9 mouse cellular contexts compared by ENCODE assay signal in genomic region chr12:8497314-8497706, GRCm38 (mm10). TPM values are rescaled to one million over a fixed set of nuclear protein-coding genes. Genes with fewer than 3 reads are reported as not detected.
A peak's percentile ranks its signal among the peaks of the same experiment; 100 is the strongest.
DNase-seq lines count a peak whose midpoint lies in the region; ATAC-seq and TF ChIP-seq lines count a peak whose summit lies in the region.
"Had no signal": no experiment of that assay in that cellular context is flagged by ENCODE, and none has a peak within 500 bp of the region (broad histone marks: within the 10 kb centered on the region; RNA-seq: fewer than 3 reads in every experiment).

No protein-coding gene starts in this region.

- H3K9ac ChIP-seq in heart, adult 2 months (ENCODE audit: low read depth, low read length), result peak overlapping the region; percentile 65
- H3K9ac ChIP-seq in liver, embryonic 12.5 days, result no peak overlapping the region
- peak overlapping the region; percentile 63 for H3K9ac ChIP-seq in stomach, postnatal 0 days (ENCODE audit: low read length)

- no peak for TF ChIP-seq CTCF in heart, adult 2 months (IDR thresholded peaks at IDR 0.05)
- TF ChIP-seq CTCF in spleen, adult 2 months (IDR thresholded peaks at IDR 0.05; ENCODE audit: extremely low read depth, insufficient read depth, insufficient read length, insufficient replicate concordance), result no peak
- TF ChIP-seq CTCF in stomach, postnatal 0 days (IDR thresholded peaks at IDR 0.05; ENCODE audit: low read depth), result no peak

- no peak for TF ChIP-seq POLR2A in heart, adult 2 months (IDR thresholded peaks at IDR 0.05; ENCODE audit: insufficient read depth, low read depth, low read length)
- no peak for TF ChIP-seq POLR2A in spleen, adult 2 months (IDR thresholded peaks at IDR 0.05; ENCODE audit: low read depth, low read length)

- DNase-seq in heart, adult 2 months, result no peak
- no peak for DNase-seq in heart, postnatal 4 days
- DNase-seq in spleen, adult 2 months (ENCODE audit: low read depth in 1 of 2, low spot score in 2 of 2), result no peak
- no peak for DNase-seq in spleen, postnatal 14 days (ENCODE audit: low spot score in 2 of 2)
- DNase-seq in stomach, postnatal 0 days (ENCODE audit: low spot score), result no peak
- no peak for DNase-seq in adrenal gland, postnatal 36 days
- DNase-seq in thymus, postnatal 25 days, result no peak
- DNase-seq: adrenal gland, postnatal 10 days had no signal

- peak overlapping the region; percentile 97 for H3K27ac ChIP-seq in heart, adult 2 months
- no peak overlapping the region for H3K27ac ChIP-seq in spleen, adult 2 months (ENCODE audit: insufficient read depth, low read length)
- no peak overlapping the region for H3K27ac ChIP-seq in liver, embryonic 12.5 days
- H3K27ac ChIP-seq in stomach, postnatal 0 days (replicated peaks), result peak overlapping the region; percentile 88

- WGBS in heart, adult 2 months, result 9% methylated on average over 2 of the region's 2 CpGs
- WGBS in spleen, adult 2 months, result 76% methylated on average over 2 of the region's 2 CpGs
- WGBS in liver, embryonic 12.5 days (ENCODE audit: insufficient replicate concordance), result 45% methylated on average over 2 of the region's 2 CpGs
- WGBS in stomach, postnatal 0 days, result 26% methylated on average over 2 of the region's 2 CpGs

- H3K9me3 ChIP-seq in liver, embryonic 12.5 days (replicated peaks), result no peaks in the 10 kb centered on the region
- no peaks in the 10 kb centered on the region for H3K9me3 ChIP-seq in stomach, postnatal 0 days (ENCODE audit: control insufficient read depth, low read length)

- peak overlapping the region; percentile 98 for H3K4me2 ChIP-seq in liver, embryonic 12.5 days
- H3K4me2 ChIP-seq in stomach, postnatal 0 days (replicated peaks; ENCODE audit: low read depth), result peak overlapping the region; percentile 92

- ATAC-seq in liver, embryonic 12.5 days, result no peak
- no peak for ATAC-seq in stomach, postnatal 0 days (ENCODE audit: low FRiP score, low TSS enrichment)

- peaks cover 15% of the 10 kb centered on the region for H3K4me1 ChIP-seq in heart, adult 2 months (ENCODE audit: control insufficient read depth, insufficient read depth, low read length)
- peaks cover 4% of the 10 kb centered on the region; the same call in 1 of the 2 replicates for H3K4me1 ChIP-seq in spleen, adult 2 months (ENCODE audit: control insufficient read depth, insufficient read depth, insufficient read length)
- peaks cover 44% of the 10 kb centered on the region for H3K4me1 ChIP-seq in liver, embryonic 12.5 days
- peaks cover 4% of the 10 kb centered on the region; the same call in 1 of the 2 replicates for H3K4me1 ChIP-seq in stomach, postnatal 0 days (replicated peaks; ENCODE audit: control insufficient read depth, insufficient read depth)

- intact Hi-C loops in heart, adult 2 months (cut with DNase I), result no loop called here

- TF ChIP-seq EP300 in heart, adult 2 months (IDR thresholded peaks at IDR 0.05; ENCODE audit: insufficient read depth, low read depth, low read length), result 0 out of 2 replicates have a peak, but pooled peaks have one; percentile 3
- no peak for TF ChIP-seq EP300 in stomach, postnatal 0 days (optimal IDR thresholded peaks at IDR 0.05)

- peaks cover 6% of the 10 kb centered on the region for H3K36me3 ChIP-seq in heart, adult 2 months (ENCODE audit: control insufficient read depth, insufficient read depth, low read length)
- no peaks in the 10 kb centered on the region for H3K36me3 ChIP-seq in spleen, adult 2 months (ENCODE audit: control insufficient read depth, insufficient read depth, low read length)
- H3K36me3 ChIP-seq in liver, embryonic 12.5 days, result no peaks in the 10 kb centered on the region
- no peaks in the 10 kb centered on the region for H3K36me3 ChIP-seq in stomach, postnatal 0 days (ENCODE audit: control insufficient read depth, insufficient read depth, low read length)

- no peaks in the 10 kb centered on the region for H3K27me3 ChIP-seq in heart, adult 2 months (ENCODE audit: control insufficient read depth, insufficient read depth, low read length)
- no peaks in the 10 kb centered on the region for H3K27me3 ChIP-seq in spleen, adult 2 months (ENCODE audit: control insufficient read depth, insufficient read depth, low read length)
- H3K27me3 ChIP-seq in liver, embryonic 12.5 days (replicated peaks), result peaks cover 18% of the 10 kb centered on the region
- H3K27me3 ChIP-seq in stomach, postnatal 0 days (ENCODE audit: control insufficient read depth, insufficient read depth, low read length), result no peaks in the 10 kb centered on the region

- peaks cover 7% of the 10 kb centered on the region for H3K79me2 ChIP-seq in heart, adult 2 months (replicated peaks; ENCODE audit: control insufficient read depth, insufficient read depth, low read length)

- H3K4me3 ChIP-seq in heart, adult 2 months, result peak overlapping the region; percentile 95
- 0 out of 2 replicates have a peak overlapping the region, but pooled peaks have one; percentile 13 for H3K4me3 ChIP-seq in spleen, adult 2 months (ENCODE audit: extremely low read depth, insufficient read depth, insufficient read length)
- H3K4me3 ChIP-seq in liver, embryonic 12.5 days, result no peak overlapping the region
- H3K4me3 ChIP-seq in stomach, postnatal 0 days (ENCODE audit: low read depth, low read length), result peak overlapping the region; percentile 92

RNA-seq across cellular contexts. Expression of gene Rhob, which starts 2.5 kb away (rescaled TPM):
- 100 to 1,000 TPM; 163 to 193 TPM for total RNA-seq in heart, adult 2 months (2021)
- 184 and 194 TPM in 2 replicates for polyA plus RNA-seq in heart, adult 2 months (2012; rRNA removed)
- total RNA-seq in heart, postnatal 4 days (2021), result 100 to 1,000 TPM; 124 to 128 TPM
- 84.8 and 101 TPM in 2 replicates for polyA plus RNA-seq in spleen, adult 2 months (2012; rRNA removed)
- 12.3 and 12.4 TPM in 2 replicates for polyA plus RNA-seq in liver, embryonic 12.5 days (2016; fragmentation: Nextera tagmentation; extraction: Ambion mirVana)
- polyA plus RNA-seq in stomach, postnatal 0 days (2015; fragmentation: Nextera tagmentation; extraction: Ambion mirVana), result 32.9 and 39.5 TPM in 2 replicates
- total RNA-seq in adrenal gland, postnatal 36 days (2021), result 100 to 1,000 TPM; 199 to 285 TPM

Comparison
In these comparisons a context has a peak if more than half of its experiments do, and no peak if none do; other contexts are left out.
1. H3K27ac ChIP-seq: peak in heart, adult 2 months (single experiment) and stomach, postnatal 0 days (single experiment); none in spleen, adult 2 months (single experiment) and liver, embryonic 12.5 days (single experiment).